Mouse (Mus musculus): ENCODE measurements around the gene Isoc2a.

GRCm38 (mm10) chr7:4943223-4943815 lies 66.4 kb downstream of the Isoc2a start:
- TF ChIP-seq CTCF (IDR thresholded peaks at IDR 0.05; ENCODE audit: low read depth): peak; percentile 98
- no peak for TF ChIP-seq EP300 (IDR thresholded peaks at IDR 0.05; ENCODE audit: low read depth)
